Mouse (Mus musculus): Measurements from ENCODE around the gene Pik3r5. TPM values are rescaled to one million over a fixed set of nuclear protein-coding genes. Genes with fewer than 3 reads are reported as not detected.

Pik3r5 gene
- polyA plus RNA-seq, 1 experiment from 2014 or later: 0.92 TPM

GRCm38 (mm10) chr11:68531941-68532535 is 100.1 kb downstream of the Pik3r5 start:
- no peak overlapping the region for H3K27ac ChIP-seq (ENCODE audit: low read depth, low read length)
- no peak for ATAC-seq (ENCODE audit: low FRiP score)
- no peak overlapping the region for H3K4me3 ChIP-seq (ENCODE audit: low read depth, low read length)
- no peak overlapping the region for H3K4me2 ChIP-seq
- peak; percentile 53 for DNase-seq (ENCODE audit: low spot score, missing footprints)
- no peaks in the 10 kb centered on the region for H3K27me3 ChIP-seq (ENCODE audit: control insufficient read depth, insufficient read depth, low read length)
- no peak overlapping the region for H3K9ac ChIP-seq (ENCODE audit: low read length)
- WGBS: 80% methylated on average over 11 of the region's 11 CpGs
- H3K36me3 ChIP-seq (ENCODE audit: control insufficient read depth, insufficient read depth, low read length): no peaks in the 10 kb centered on the region
- H3K9me3 ChIP-seq (ENCODE audit: control insufficient read depth, low read length): no peaks in the 10 kb centered on the region
- no peaks in the 10 kb centered on the region for H3K4me1 ChIP-seq (ENCODE audit: control insufficient read depth, insufficient read depth, low read length)

- H3K4me3 ChIP-seq (ENCODE audit: low read depth, low read length): no peak overlapping the region
- H3K27ac ChIP-seq (ENCODE audit: low read depth, low read length): no peak overlapping the region
- WGBS: 81% methylated on average over 5 of the region's 5 CpGs
- H3K9ac ChIP-seq (ENCODE audit: low read length): no peak overlapping the region
- no peaks in the 10 kb centered on the region for H3K9me3 ChIP-seq (ENCODE audit: control insufficient read depth, low read length)
- ATAC-seq (ENCODE audit: low FRiP score) (no peak), DNase-seq (ENCODE audit: low spot score, missing footprints) (peak; percentile 14)
- H3K4me1 ChIP-seq (ENCODE audit: control insufficient read depth, insufficient read depth, low read length): no peaks in the 10 kb centered on the region
- no peaks in the 10 kb centered on the region for H3K36me3 ChIP-seq (ENCODE audit: control insufficient read depth, insufficient read depth, low read length)
- H3K27me3 ChIP-seq (ENCODE audit: control insufficient read depth, insufficient read depth, low read length): no peaks in the 10 kb centered on the region
- no peak overlapping the region for H3K4me2 ChIP-seq
Observed at GRCm38 (mm10) chr11:68532773-68533172, 100.9 kb downstream of the Pik3r5 start.

- H3K4me1 ChIP-seq (ENCODE audit: control insufficient read depth, insufficient read depth, low read length): no peaks in the 10 kb centered on the region
- no peaks in the 10 kb centered on the region for H3K36me3 ChIP-seq (ENCODE audit: control insufficient read depth, insufficient read depth, low read length)
- DNase-seq (ENCODE audit: low spot score, missing footprints): peak; percentile 75
- H3K4me2 ChIP-seq: no peak overlapping the region
- H3K9ac ChIP-seq (ENCODE audit: low read length): no peak overlapping the region
- no peak for ATAC-seq (ENCODE audit: low FRiP score)
- H3K27ac ChIP-seq (ENCODE audit: low read depth, low read length): no peak overlapping the region
- no peaks in the 10 kb centered on the region for H3K27me3 ChIP-seq (ENCODE audit: control insufficient read depth, insufficient read depth, low read length)
- no peaks in the 10 kb centered on the region for H3K9me3 ChIP-seq (ENCODE audit: control insufficient read depth, low read length)
- H3K4me3 ChIP-seq (ENCODE audit: low read depth, low read length): no peak overlapping the region
- 85% methylated on average over 6 of the region's 6 CpGs for WGBS
Observed at GRCm38 (mm10) chr11:68533971-68534475, 102.1 kb downstream of the Pik3r5 start.

DNA sequence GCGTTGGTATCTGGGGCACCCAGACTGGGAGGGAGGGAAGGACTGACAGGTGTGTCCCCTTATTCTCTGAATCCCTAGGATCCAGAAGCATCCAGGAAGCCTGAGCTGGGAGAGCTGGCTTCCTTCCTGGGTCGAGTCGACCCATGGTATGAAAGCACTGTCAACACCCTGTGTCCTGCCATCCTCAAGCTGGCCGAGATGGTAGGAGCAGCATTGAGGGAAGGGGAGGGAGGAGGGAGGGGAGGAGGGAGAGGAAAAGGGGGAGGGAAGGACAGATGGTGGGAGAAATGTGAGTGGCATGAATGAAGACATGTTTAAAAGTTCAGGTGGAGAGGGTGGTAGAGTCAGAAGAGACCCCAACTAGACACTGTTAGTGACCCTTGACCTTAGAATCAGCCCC is 104.1 kb downstream of the Pik3r5 start:
- Histone ChIP-seq H3K9ac (ENCODE audit: low read length) (no peak overlapping the region), H3K27ac (ENCODE audit: low read depth, low read length) (no peak overlapping the region), H3K27me3 (ENCODE audit: control insufficient read depth, insufficient read depth, low read length) (no peaks in the 10 kb centered on the region), H3K4me1 (ENCODE audit: control insufficient read depth, insufficient read depth, low read length) (no peaks in the 10 kb centered on the region), H3K36me3 (ENCODE audit: control insufficient read depth, insufficient read depth, low read length) (no peaks in the 10 kb centered on the region), H3K4me2 (no peak overlapping the region), H3K9me3 (ENCODE audit: control insufficient read depth, low read length) (no peaks in the 10 kb centered on the region), H3K4me3 (ENCODE audit: low read depth, low read length) (no peak overlapping the region)
- DNase-seq (ENCODE audit: low spot score, missing footprints) (peak; percentile 56), ATAC-seq (ENCODE audit: low FRiP score) (no peak)
- WGBS: 73% methylated on average over 4 of the region's 4 CpGs

- DNase-seq (ENCODE audit: low spot score, missing footprints): peak; percentile 82
- no peak overlapping the region for H3K27ac ChIP-seq (ENCODE audit: low read depth, low read length)
- no peaks in the 10 kb centered on the region for H3K27me3 ChIP-seq (ENCODE audit: control insufficient read depth, insufficient read depth, low read length)
Observed at GRCm38 (mm10) chr11:68536465-68536864, 104.5 kb downstream of the Pik3r5 start.

DNA sequence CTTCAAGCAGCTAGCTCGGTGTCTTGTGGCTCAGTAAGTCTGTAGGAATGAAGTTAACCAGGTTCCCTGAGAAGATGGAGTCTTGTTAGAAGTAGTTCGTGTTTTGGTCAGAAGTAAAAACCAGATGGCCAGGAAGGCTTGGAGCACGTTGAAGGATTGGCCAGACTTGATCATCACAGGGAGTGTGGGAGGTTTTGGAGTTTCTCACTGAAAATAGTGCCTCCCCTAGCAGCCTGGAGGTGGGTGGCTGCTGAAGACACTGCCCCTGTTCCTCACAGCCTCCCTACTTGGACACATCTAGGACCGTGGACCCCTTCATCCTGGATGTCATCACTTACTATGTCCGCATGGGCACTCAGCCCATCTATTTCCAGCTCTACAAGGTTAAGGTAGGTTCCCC is 107.7 kb downstream of the Pik3r5 start:
- Histone ChIP-seq H3K9ac (ENCODE audit: low read length) (no peak overlapping the region), H3K4me1 (ENCODE audit: control insufficient read depth, insufficient read depth, low read length) (no peaks in the 10 kb centered on the region), H3K9me3 (ENCODE audit: control insufficient read depth, low read length) (no peaks in the 10 kb centered on the region), H3K4me2 (no peak overlapping the region), H3K27ac (ENCODE audit: low read depth, low read length) (no peak overlapping the region), H3K4me3 (ENCODE audit: low read depth, low read length) (no peak overlapping the region), H3K36me3 (ENCODE audit: control insufficient read depth, insufficient read depth, low read length) (no peaks in the 10 kb centered on the region), H3K27me3 (ENCODE audit: control insufficient read depth, insufficient read depth, low read length) (no peaks in the 10 kb centered on the region)
- DNase-seq (ENCODE audit: low spot score, missing footprints) (peak; percentile 56), ATAC-seq (ENCODE audit: low FRiP score) (no peak)
- WGBS: 64% methylated on average over 5 of the region's 5 CpGs

More at GRCm38 (mm10) chr11:68536465-68536864, 104.5 kb downstream of the Pik3r5 start:
- no peak for ATAC-seq (ENCODE audit: low FRiP score)
- Histone ChIP-seq H3K4me1 (ENCODE audit: control insufficient read depth, insufficient read depth, low read length) (no peaks in the 10 kb centered on the region), H3K4me3 (ENCODE audit: low read depth, low read length) (no peak overlapping the region), H3K36me3 (ENCODE audit: control insufficient read depth, insufficient read depth, low read length) (no peaks in the 10 kb centered on the region), H3K9me3 (ENCODE audit: control insufficient read depth, low read length) (no peaks in the 10 kb centered on the region), H3K9ac (ENCODE audit: low read length) (no peak overlapping the region), H3K4me2 (no peak overlapping the region)
- 50% methylated on average over 4 of the region's 4 CpGs for WGBS

DNA sequence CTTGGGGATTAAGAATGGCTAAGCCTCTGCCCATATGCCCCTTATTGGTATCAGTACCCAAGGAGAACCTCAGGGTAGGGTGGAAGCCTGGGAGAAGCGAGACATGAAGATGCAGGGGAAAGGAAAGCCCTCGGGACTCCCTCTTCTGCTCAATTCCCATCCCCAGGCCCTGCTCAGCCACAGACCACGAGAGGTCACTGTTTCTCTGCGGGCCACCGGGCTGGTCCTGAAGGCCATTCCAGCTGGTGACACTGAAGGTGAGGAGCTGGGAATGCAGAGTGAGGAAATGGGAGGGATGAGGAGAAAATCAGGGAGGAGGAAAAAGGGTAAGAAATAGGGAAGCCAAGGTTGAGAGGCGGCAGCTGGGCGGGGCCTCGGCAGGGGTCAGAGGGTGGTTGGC is 112.6 kb downstream of the Pik3r5 start:
- H3K27ac ChIP-seq (ENCODE audit: low read depth, low read length): no peak overlapping the region
- H3K27me3 ChIP-seq (ENCODE audit: control insufficient read depth, insufficient read depth, low read length): no peaks in the 10 kb centered on the region
- no peak for ATAC-seq (ENCODE audit: low FRiP score)
- WGBS: 14% methylated on average over 8 of the region's 8 CpGs
- no peak overlapping the region for H3K9ac ChIP-seq (ENCODE audit: low read length)
- peak; percentile 79 for DNase-seq (ENCODE audit: low spot score, missing footprints)
- H3K36me3 ChIP-seq (ENCODE audit: control insufficient read depth, insufficient read depth, low read length): no peaks in the 10 kb centered on the region
- H3K4me3 ChIP-seq (ENCODE audit: low read depth, low read length): no peak overlapping the region
- no peaks in the 10 kb centered on the region for H3K4me1 ChIP-seq (ENCODE audit: control insufficient read depth, insufficient read depth, low read length)
- H3K4me2 ChIP-seq: no peak overlapping the region
- no peaks in the 10 kb centered on the region for H3K9me3 ChIP-seq (ENCODE audit: control insufficient read depth, low read length)

DNA sequence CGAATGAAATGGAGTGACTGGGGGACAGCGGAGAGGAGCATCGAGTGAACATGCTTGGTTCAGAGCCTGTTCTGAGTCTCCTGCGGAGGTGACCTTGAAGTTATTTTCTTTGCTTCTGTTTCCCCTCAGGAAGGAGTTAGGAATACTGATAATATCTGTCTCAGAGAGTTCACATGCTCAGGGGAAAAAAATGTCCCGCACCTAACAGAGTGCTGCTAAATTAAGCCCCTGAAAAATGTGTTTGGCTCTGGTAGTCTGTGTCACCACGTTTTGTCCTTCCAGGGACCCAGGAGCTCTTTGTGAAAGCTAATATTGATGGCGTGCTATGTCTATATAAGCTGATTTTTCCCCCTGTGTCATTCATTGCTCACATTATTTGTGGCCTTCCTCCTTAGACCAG is 113.3 kb downstream of the Pik3r5 start:
- no peak overlapping the region for H3K27ac ChIP-seq (ENCODE audit: low read depth, low read length)
- no peaks in the 10 kb centered on the region for H3K27me3 ChIP-seq (ENCODE audit: control insufficient read depth, insufficient read depth, low read length)
- H3K4me1 ChIP-seq (ENCODE audit: control insufficient read depth, insufficient read depth, low read length): no peaks in the 10 kb centered on the region
- 55% methylated on average over 7 of the region's 7 CpGs for WGBS
- H3K4me3 ChIP-seq (ENCODE audit: low read depth, low read length): no peak overlapping the region
- DNase-seq (ENCODE audit: low spot score, missing footprints): no peak
- no peaks in the 10 kb centered on the region for H3K9me3 ChIP-seq (ENCODE audit: control insufficient read depth, low read length)
- no peaks in the 10 kb centered on the region for H3K36me3 ChIP-seq (ENCODE audit: control insufficient read depth, insufficient read depth, low read length)
- no peak overlapping the region for H3K4me2 ChIP-seq
- ATAC-seq (ENCODE audit: low FRiP score): no peak
- H3K9ac ChIP-seq (ENCODE audit: low read length): no peak overlapping the region

- Histone ChIP-seq H3K4me2 (no peak overlapping the region), H3K27ac (ENCODE audit: low read depth, low read length) (no peak overlapping the region), H3K27me3 (ENCODE audit: control insufficient read depth, insufficient read depth, low read length) (no peaks in the 10 kb centered on the region), H3K9me3 (ENCODE audit: control insufficient read depth, low read length) (no peaks in the 10 kb centered on the region), H3K9ac (ENCODE audit: low read length) (no peak overlapping the region), H3K4me3 (ENCODE audit: low read depth, low read length) (no peak overlapping the region), H3K4me1 (ENCODE audit: control insufficient read depth, insufficient read depth, low read length) (no peaks in the 10 kb centered on the region), H3K36me3 (ENCODE audit: control insufficient read depth, insufficient read depth, low read length) (no peaks in the 10 kb centered on the region)
- ATAC-seq (ENCODE audit: low FRiP score): no peak
- peak; percentile 77 for DNase-seq (ENCODE audit: low spot score, missing footprints)
- WGBS: 87% methylated on average over 8 of the region's 8 CpGs
Observed at GRCm38 (mm10) chr11:68545682-68546222, 113.8 kb downstream of the Pik3r5 start.

Data from midbrain, embryonic 11.5 days (tissue).